Mouse (Mus musculus) lung, postnatal 0 days (tissue): ENCODE data around the gene Lman1l. TPM values are rescaled to one million over a fixed set of nuclear protein-coding genes. Genes with fewer than 3 reads are reported as not detected.

Experiments used
- ATAC-seq: fragments of 200-750 bp; cut with Nextera tagmentation; 2 replicates; pipeline ENCODE4 v1.8.0; 2017; ENCODE audit warnings: moderate library complexity
- DNase-seq: peaks from one replicate; pipeline ENCODE4 v3.0.0-alpha.2; 2016; ENCODE audit warnings: low spot score
- H3K27ac ChIP-seq: fragments of 300-500 bp; sonication (generic); 2 replicates; pipeline ENCODE4 v1.5.1; 2014; ENCODE audit warnings: antibody characterized with exemption, mild to moderate bottlenecking, low read length, mixed read lengths
- H3K27me3 ChIP-seq: fragments of 300-500 bp; sonication (generic); replicated peaks from 2 replicates; pipeline ENCODE4 v1.6.1; 2014; ENCODE audit warnings: low read length, mixed read lengths; ENCODE audit not compliant: insufficient read depth
- H3K36me3 ChIP-seq: fragments of 300-500 bp; sonication (generic); 2 replicates; pipeline ENCODE4 v1.6.1; 2014; ENCODE audit warnings: low read length, mixed read lengths; ENCODE audit not compliant: insufficient read depth
- H3K4me1 ChIP-seq: fragments of 300-500 bp; sonication (generic); 2 replicates; pipeline ENCODE4 v1.6.1; 2014; ENCODE audit warnings: antibody characterized with exemption, low read depth, low read length, mixed read lengths; ENCODE audit not compliant: insufficient read depth
- H3K4me2 ChIP-seq: fragments of 300-500 bp; sonication (generic); replicated peaks from 2 replicates; pipeline ENCODE4 v1.6.1; 2014; ENCODE audit warnings: low read depth, mild to moderate bottlenecking, low read length, moderate library complexity, mixed read lengths
- H3K4me3 ChIP-seq: fragments of 300-500 bp; sonication (generic); 2 replicates; pipeline ENCODE4 v1.5.1; 2014; ENCODE audit warnings: low read depth, low read length
- H3K9ac ChIP-seq: fragments of 300-500 bp; sonication (generic); replicated peaks from 2 replicates; pipeline ENCODE4 v1.6.1; 2014; ENCODE audit warnings: low read depth, mild to moderate bottlenecking
- H3K9me3 ChIP-seq: fragments of 300-500 bp; sonication (generic); 2 replicates; pipeline ENCODE4 v1.6.1; 2016; ENCODE audit warnings: low read length, mixed read lengths
- CTCF ChIP-seq: IDR thresholded peaks from 2 replicates; pipeline ENCODE4 v1.5.1; 2016; ENCODE audit warnings: antibody characterized with exemption, mild to moderate bottlenecking
- EP300 ChIP-seq: IDR thresholded peaks from 2 replicates; pipeline ENCODE4 v1.6.1; 2016; ENCODE audit warnings: antibody characterized with exemption, mild to moderate bottlenecking, control low read depth
- WGBS: fragments of 180-500 bp; shearing (Covaris S2); extraction: QIAGEN DNeasy Blood & Tissue Kit; methylation state at CpG from one replicate; pipeline ENCODE4 v1.1.7; 2014; 5-methylcytosine and 5-hydroxymethylcytosine counted together
- polyA plus RNA-seq: library from polyadenylated mRNA; unstranded; fragments of >200 nt; fragmentation: Nextera tagmentation; extraction: Ambion mirVana; gene quantifications from 2 replicates; pipeline ENCODE4 v1.2.1, GENCODE M21; 2015

Lman1l gene
- polyA plus RNA-seq, 1 experiment from 2014 or later: not detected

DNA sequence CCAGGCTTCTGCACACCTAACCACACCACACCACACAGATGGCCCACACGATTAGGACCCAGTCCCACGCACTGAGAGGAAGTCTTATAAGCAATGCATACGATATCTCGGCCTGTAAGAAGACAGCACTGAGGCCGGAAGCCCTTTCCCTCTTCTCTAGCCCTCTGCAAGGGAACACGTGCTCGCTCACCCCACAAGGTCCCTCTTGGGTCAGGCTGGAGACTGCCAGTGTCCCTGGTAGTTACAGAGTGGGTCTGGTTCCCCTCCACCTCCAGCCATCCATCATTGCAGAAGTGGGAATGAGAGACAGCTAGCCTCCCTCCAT is 23.2 kb upstream of the Lman1l start:
- ATAC-seq (no peak), DNase-seq (no peak)
- Histone ChIP-seq H3K9me3 (no peaks in the 10 kb centered on the region), H3K4me3 (peak overlapping the region; percentile 93), H3K27me3 (no peaks in the 10 kb centered on the region), H3K9ac (peak overlapping the region; percentile 19; the same call in 1 of the 2 replicates), H3K4me2 (peak overlapping the region; percentile 94), H3K36me3 (no peaks in the 10 kb centered on the region), H3K4me1 (peaks cover 41% of the 10 kb centered on the region), H3K27ac (peak overlapping the region; percentile 43; the same call in 1 of the 2 replicates)
- 23% methylated on average over 7 of the region's 7 CpGs for WGBS
- TF ChIP-seq CTCF: no peak

DNA sequence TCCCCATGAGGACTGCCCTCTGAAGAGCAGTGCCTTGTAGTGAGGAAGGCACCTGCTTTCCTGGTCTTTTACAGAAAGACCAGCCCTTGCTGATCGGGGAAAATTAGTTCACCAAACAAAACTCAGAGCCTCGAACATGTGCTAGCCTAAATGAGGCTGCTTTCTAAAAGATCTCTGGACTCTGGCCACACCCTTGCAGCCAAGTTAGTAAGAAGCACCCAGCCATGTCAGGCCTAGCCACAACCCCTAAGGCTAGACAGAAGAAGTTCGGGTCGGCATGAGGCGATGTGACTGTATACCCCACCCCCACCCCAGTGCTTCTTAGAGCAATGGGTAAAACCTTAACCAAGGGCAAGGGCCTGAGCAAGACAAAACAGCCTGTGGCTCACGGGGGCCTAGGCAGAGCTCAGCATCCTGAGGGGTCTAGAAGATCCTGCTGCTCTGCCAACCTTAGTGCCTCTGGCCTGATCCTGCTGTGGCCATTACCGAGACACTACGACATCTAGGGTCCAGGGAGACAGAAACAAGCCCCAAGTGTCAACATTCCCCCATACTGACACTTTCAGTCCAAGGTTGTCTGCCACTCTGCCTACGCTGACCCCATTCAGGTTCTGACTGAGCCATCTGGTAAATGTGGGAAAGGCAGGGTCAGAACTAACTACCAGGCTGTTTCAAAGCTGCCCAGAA is 22.7 kb upstream of the Lman1l start:
- ATAC-seq (no peak), DNase-seq (no peak)
- peaks cover 46% of the 10 kb centered on the region for H3K4me1 ChIP-seq
- no peaks in the 10 kb centered on the region for H3K36me3 ChIP-seq
- TF ChIP-seq CTCF (no peak), EP300 (no peak)
- no peaks in the 10 kb centered on the region for H3K9me3 ChIP-seq
- H3K4me3 ChIP-seq: peak overlapping the region; percentile 93
- WGBS: 66% methylated on average over 9 of the region's 9 CpGs
- H3K27ac ChIP-seq: peak overlapping the region; percentile 43; the same call in 1 of the 2 replicates
- H3K9ac ChIP-seq: peak overlapping the region; percentile 19; the same call in 1 of the 2 replicates
- H3K4me2 ChIP-seq: peak overlapping the region; percentile 94
- no peaks in the 10 kb centered on the region for H3K27me3 ChIP-seq

DNA sequence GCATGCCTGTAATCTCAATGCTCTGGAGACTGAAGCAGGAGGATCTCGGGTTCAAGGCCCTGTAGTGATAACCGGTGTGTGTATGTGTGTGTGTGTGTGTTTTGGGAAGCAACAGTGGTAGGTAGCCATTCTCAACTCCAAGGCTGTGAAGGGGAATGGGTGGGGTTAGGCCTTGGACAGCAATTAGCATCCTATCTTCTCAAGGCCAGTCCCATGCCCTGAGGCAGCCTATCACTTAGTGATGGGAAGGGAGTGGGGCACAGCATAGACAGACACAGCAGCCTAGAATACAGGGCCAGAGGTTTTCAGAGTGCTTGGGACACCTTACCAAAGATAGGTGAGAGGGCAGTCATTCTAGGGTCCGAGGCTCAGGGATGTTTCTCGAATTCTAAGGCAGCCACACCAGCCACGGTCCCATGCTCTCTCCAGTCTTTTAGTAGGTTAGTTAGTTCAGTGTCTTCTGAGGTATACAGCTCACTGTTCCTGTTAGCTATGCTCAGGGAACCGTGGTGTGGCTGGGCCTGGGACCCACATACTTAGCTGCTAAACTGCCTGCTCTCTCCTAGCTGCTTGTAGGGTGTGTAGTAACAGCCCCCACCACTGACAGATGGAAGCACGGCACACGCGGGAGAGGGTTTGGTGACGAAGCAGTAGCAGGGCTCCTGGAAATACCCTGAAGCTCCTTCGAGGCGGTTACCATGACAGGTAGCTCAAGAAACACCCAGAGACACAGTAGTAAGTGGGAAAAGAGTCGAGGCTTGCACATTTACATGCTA is 21.4 kb upstream of the Lman1l start:
- 84% methylated on average over 13 of the region's 13 CpGs for WGBS
- Histone ChIP-seq H3K4me1 (peaks cover 59% of the 10 kb centered on the region), H3K36me3 (no peaks in the 10 kb centered on the region), H3K9ac (no peak overlapping the region), H3K4me3 (no peak overlapping the region), H3K27ac (no peak overlapping the region), H3K9me3 (no peaks in the 10 kb centered on the region), H3K27me3 (no peaks in the 10 kb centered on the region), H3K4me2 (no peak overlapping the region)
- ATAC-seq: no peak
- TF ChIP-seq CTCF: no peak
- no peak for TF ChIP-seq EP300
- DNase-seq: no peak

DNA sequence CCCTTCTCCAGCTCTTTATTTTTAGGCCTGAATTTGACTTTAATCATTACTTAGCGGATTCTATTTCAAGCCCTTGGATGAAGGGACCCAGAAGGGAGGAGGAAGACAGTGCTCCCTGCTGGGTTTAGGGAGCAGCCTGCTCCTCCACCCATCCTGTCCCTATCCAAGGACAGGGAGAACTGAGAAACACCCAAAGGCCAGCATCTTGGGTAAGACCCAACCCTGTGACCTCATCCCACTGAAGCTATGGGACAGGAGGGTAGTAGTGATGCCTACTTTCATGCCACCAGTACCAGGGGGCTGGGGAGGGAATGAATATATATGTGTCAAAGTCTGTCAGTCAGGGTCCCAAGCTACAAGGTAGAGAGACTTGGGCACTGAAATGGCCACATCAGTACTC is 20.4 kb upstream of the Lman1l start:
- Histone ChIP-seq H3K4me1 (peaks cover 60% of the 10 kb centered on the region), H3K36me3 (no peaks in the 10 kb centered on the region), H3K27ac (peak overlapping the region; percentile 85; the same call in 1 of the 2 replicates), H3K27me3 (no peaks in the 10 kb centered on the region), H3K4me3 (no peak overlapping the region), H3K4me2 (peak overlapping the region; percentile 35), H3K9ac (no peak overlapping the region), H3K9me3 (no peaks in the 10 kb centered on the region)
- DNase-seq (no peak), ATAC-seq (no peak)
- TF ChIP-seq EP300 (no peak), CTCF (no peak)
- 79% methylated on average over 1 of the region's 1 CpGs for WGBS

DNA sequence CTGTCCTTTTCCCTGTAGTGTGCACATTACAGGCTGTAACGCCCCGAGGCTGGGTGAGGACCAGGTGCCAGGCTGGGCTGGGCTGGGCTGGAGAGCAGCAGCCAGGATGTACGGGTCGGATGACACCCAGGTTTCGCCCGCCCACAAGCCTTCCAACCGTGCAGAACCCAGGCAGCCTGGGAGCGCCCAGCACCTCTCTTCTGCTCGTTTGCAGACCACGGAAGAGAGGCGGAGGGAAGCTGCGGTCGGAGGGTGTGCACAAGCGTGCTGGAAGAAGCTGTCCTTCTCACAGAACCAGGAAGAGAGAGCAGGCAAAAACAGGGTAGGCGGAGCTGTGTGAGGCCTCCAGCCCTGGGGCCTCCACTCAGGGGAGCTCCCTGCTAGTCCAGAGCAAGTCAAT is 19.8 kb upstream of the Lman1l start:
- H3K4me1 ChIP-seq: peaks cover 60% of the 10 kb centered on the region
- H3K4me3 ChIP-seq: peak overlapping the region; percentile 4; the same call in 1 of the 2 replicates
- no peaks in the 10 kb centered on the region for H3K36me3 ChIP-seq
- ATAC-seq: peak; percentile 10; the same call in 1 of the 2 replicates
- peak overlapping the region; percentile 85; the same call in 1 of the 2 replicates for H3K27ac ChIP-seq
- H3K4me2 ChIP-seq: peak overlapping the region; percentile 35
- no peak overlapping the region for H3K9ac ChIP-seq
- no peaks in the 10 kb centered on the region for H3K27me3 ChIP-seq
- WGBS: 7% methylated on average over 15 of the region's 15 CpGs
- TF ChIP-seq EP300: no peak
- no peak for TF ChIP-seq CTCF
- DNase-seq: peak; percentile 80
- no peaks in the 10 kb centered on the region for H3K9me3 ChIP-seq

DNA sequence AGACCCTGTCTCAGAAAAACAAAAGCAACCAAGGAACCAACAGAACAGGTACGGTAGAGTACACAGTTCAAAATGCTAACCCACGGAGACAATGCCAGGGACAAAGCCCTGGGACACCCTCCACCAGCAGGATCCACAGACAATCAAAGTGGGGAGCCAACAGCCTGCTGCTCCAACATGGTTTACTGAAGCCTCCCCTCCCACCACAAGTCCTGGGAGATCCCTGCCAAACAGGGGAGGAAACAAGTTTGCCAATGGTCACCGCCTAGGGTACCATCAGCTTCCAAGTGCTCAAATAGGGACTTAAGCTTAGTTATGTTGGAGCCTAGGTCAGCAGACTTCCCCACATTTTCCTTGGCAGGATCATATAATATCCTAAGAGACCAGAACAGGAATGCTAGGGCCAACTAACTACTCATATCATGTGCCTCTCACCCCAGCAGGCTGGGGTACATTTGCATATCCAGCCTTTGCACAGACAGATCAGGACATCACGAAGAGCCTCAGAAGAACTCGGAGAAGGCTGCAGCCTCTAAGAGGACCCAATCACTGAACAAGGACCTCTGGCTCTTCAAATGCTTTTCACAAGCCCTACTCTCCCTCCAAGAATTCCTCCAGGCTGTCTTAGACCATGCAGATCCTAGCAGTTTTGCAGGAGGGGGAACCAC is 19.2 kb upstream of the Lman1l start:
- Histone ChIP-seq H3K9me3 (no peaks in the 10 kb centered on the region), H3K4me1 (peaks cover 60% of the 10 kb centered on the region), H3K4me3 (no peak overlapping the region), H3K9ac (no peak overlapping the region), H3K27me3 (no peaks in the 10 kb centered on the region), H3K27ac (peak overlapping the region; percentile 85), H3K36me3 (no peaks in the 10 kb centered on the region), H3K4me2 (peak overlapping the region; percentile 42)
- DNase-seq (no peak), ATAC-seq (no peak)
- 58% methylated on average over 5 of the region's 5 CpGs for WGBS
- TF ChIP-seq EP300: no peak
- TF ChIP-seq CTCF: no peak
